Mouse (Mus musculus): ENCODE measurements around the gene Asf1a.

GRCm38 (mm10) chr10:53585777-53586176 is 10.8 kb upstream of the Asf1a start:
- TF ChIP-seq CTCF (IDR thresholded peaks at IDR 0.05; ENCODE audit: extremely low read depth, insufficient read length, insufficient replicate concordance, low read depth, low read length) (no peak), POLR2A (IDR thresholded peaks at IDR 0.05; ENCODE audit: low read depth, low read length) (no peak)

Data from small intestine, adult 2 months (tissue).